Mouse (Mus musculus) small intestine, adult 2 months (tissue): ENCODE results near the gene Mvb12b.

Experiments
- CTCF ChIP-seq: fragments of 200-500 bp; IDR thresholded peaks from 2 replicates; pipeline ENCODE4 v1.5.1; 2012; ENCODE audit warnings: low read depth, mild to moderate bottlenecking, control low read depth, inconsistent platforms, low read length, moderate library complexity, mixed read lengths; ENCODE audit not compliant: insufficient replicate concordance, insufficient read length; ENCODE audit errors: extremely low read depth
- POLR2A ChIP-seq: fragments of 200-500 bp; IDR thresholded peaks from 2 replicates; pipeline ENCODE4 v1.6.1; 2012; ENCODE audit warnings: low read depth, mild to moderate bottlenecking, control low read depth, inconsistent platforms, low read length, moderate library complexity

GRCm38 (mm10) chr2:33812980-33813379 is 74.8 kb downstream of the Mvb12b start:
- TF ChIP-seq CTCF (no peak), POLR2A (no peak)
